Mouse (Mus musculus) heart, embryonic 11.5 days (tissue): Measurements from ENCODE around the gene 9230113P08Rik. TPM values are rescaled to one million over a fixed set of nuclear protein-coding genes. Genes with fewer than 3 reads are reported as not detected.
"Not testable (repeated sequence)": the region's sequence is repeated elsewhere in the genome, so short reads cannot be mapped to it uniquely, and the experiment has no call there.

Experiments used
- ATAC-seq: fragments of 200-750 bp; cut with Nextera tagmentation; replicated peaks from 2 replicates; pipeline ENCODE4 v1.8.0; 2017; ENCODE audit warnings: moderate library complexity; ENCODE audit not compliant: insufficient number of reproducible peaks, low FRiP score, low TSS enrichment
- H3K27ac ChIP-seq: fragments of 300-500 bp; sonication (generic); 2 replicates; pipeline ENCODE4 v1.5.1; 2014; ENCODE audit warnings: mild to moderate bottlenecking, low read depth, low read length
- H3K27me3 ChIP-seq: fragments of 300-500 bp; sonication (generic); 2 replicates; pipeline ENCODE4 v1.6.1; 2014; ENCODE audit warnings: mild to moderate bottlenecking, low read length, mixed read lengths; ENCODE audit not compliant: control insufficient read depth, insufficient read depth
- H3K36me3 ChIP-seq: fragments of 300-500 bp; sonication (generic); 2 replicates; pipeline ENCODE4 v1.6.1; 2014; ENCODE audit warnings: mild to moderate bottlenecking, low read length, moderate library complexity, mixed read lengths; ENCODE audit not compliant: control insufficient read depth, insufficient read depth
- H3K4me1 ChIP-seq: fragments of 300-500 bp; sonication (generic); 2 replicates; pipeline ENCODE4 v1.6.1; 2014; ENCODE audit warnings: low read length; ENCODE audit not compliant: control insufficient read depth, insufficient read depth
- H3K4me2 ChIP-seq: fragments of 300-500 bp; sonication (generic); 2 replicates; pipeline ENCODE4 v1.6.1; 2014; ENCODE audit warnings: mild to moderate bottlenecking, moderate library complexity
- H3K4me3 ChIP-seq: fragments of 300-500 bp; sonication (generic); 2 replicates; pipeline ENCODE4 v1.5.1; 2014; ENCODE audit warnings: low read depth, low read length
- H3K9ac ChIP-seq: fragments of 300-500 bp; sonication (generic); 2 replicates; pipeline ENCODE4 v1.6.1; 2014; ENCODE audit warnings: mild to moderate bottlenecking, low read depth, low read length, moderate library complexity
- H3K9me3 ChIP-seq: fragments of 300-500 bp; sonication (generic); replicated peaks from 2 replicates; pipeline ENCODE4 v1.6.1; 2016; ENCODE audit warnings: low read length; ENCODE audit not compliant: control insufficient read depth
- WGBS: fragments of 180-500 bp; shearing (Covaris S2); extraction: QIAGEN DNeasy Blood & Tissue Kit; methylation state at CpG from one replicate; pipeline ENCODE4 v1.1.7; 2014; ENCODE audit not compliant: insufficient replicate concordance; 5-methylcytosine and 5-hydroxymethylcytosine counted together
- polyA plus RNA-seq: library from polyadenylated mRNA; unstranded; fragments of >200 nt; fragmentation: Nextera tagmentation; extraction: Ambion mirVana; gene quantifications from 2 replicates; pipeline ENCODE4 v1.2.1, GENCODE M21; 2014

Gene 9230113P08Rik
- polyA plus RNA-seq, result not detected in 2 replicates

GRCm38 (mm10) chr9:35908123-35908522 lies at the start of gene 9230113P08Rik:
Gene 9230113P08Rik (plus strand): TSS chr9:35908423.
- not testable (repeated sequence) for H3K9ac ChIP-seq, H3K36me3 ChIP-seq, H3K27ac ChIP-seq, H3K4me3 ChIP-seq, H3K4me2 ChIP-seq, H3K9me3 ChIP-seq, H3K4me1 ChIP-seq, H3K27me3 ChIP-seq, ATAC-seq

- not testable (repeated sequence) for H3K4me1 ChIP-seq, H3K27me3 ChIP-seq, H3K9ac ChIP-seq, H3K36me3 ChIP-seq, H3K27ac ChIP-seq, H3K4me3 ChIP-seq, H3K9me3 ChIP-seq, ATAC-seq, H3K4me2 ChIP-seq
- 78% methylated on average over 1 of the region's 1 CpGs for WGBS
Measured at GRCm38 (mm10) chr9:35893112-35893511, 15.1 kb upstream of the 9230113P08Rik start.

GRCm38 (mm10) chr9:35904494-35904893 lies 3.7 kb upstream of the 9230113P08Rik start:
- WGBS, result 75% methylated on average over 2 of the region's 2 CpGs

GRCm38 (mm10) chr9:35930817-35931216 lies 22.6 kb downstream of the 9230113P08Rik start:
- ATAC-seq, result no peak
- Histone ChIP-seq H3K9me3 (no peaks in the 10 kb centered on the region), H3K4me2 (no peak overlapping the region), H3K27me3 (no peaks in the 10 kb centered on the region), H3K36me3 (no peaks in the 10 kb centered on the region), H3K9ac (no peak overlapping the region), H3K4me1 (no peaks in the 10 kb centered on the region), H3K4me3 (no peak overlapping the region), H3K27ac (no peak overlapping the region)
- 66% methylated on average over 2 of the region's 2 CpGs for WGBS

More at GRCm38 (mm10) chr9:35904494-35904893, 3.7 kb upstream of the 9230113P08Rik start:
- H3K27ac ChIP-seq, result no peak overlapping the region
- H3K36me3 ChIP-seq, result no peaks in the 10 kb centered on the region
- H3K4me1 ChIP-seq, result no peaks in the 10 kb centered on the region
- H3K9me3 ChIP-seq, result 0 out of 2 replicates have a peak, but pooled peaks cover 2% of the 10 kb centered on the region
- ATAC-seq, result no peak
- H3K9ac ChIP-seq, result no peak overlapping the region
- H3K27me3 ChIP-seq, result no peaks in the 10 kb centered on the region
- no peak overlapping the region for H3K4me2 ChIP-seq
- H3K4me3 ChIP-seq, result no peak overlapping the region

Other genes with a start within 250 kb of the 9230113P08Rik start
- gene Pate1, start 221.0 kb upstream of the 9230113P08Rik start, polyA plus RNA-seq, result not detected in 2 replicates
- gene Gm17677, start 167.4 kb upstream of the 9230113P08Rik start, polyA plus RNA-seq, result not detected in 2 replicates
- gene Gm17727, start 130.3 kb upstream of the 9230113P08Rik start, polyA plus RNA-seq, result not detected in 2 replicates
- not detected in 2 replicates for gene Gm27235, start 118.3 kb upstream of the 9230113P08Rik start, polyA plus RNA-seq
- not detected in 2 replicates for gene D730048I06Rik, start 118.3 kb upstream of the 9230113P08Rik start, polyA plus RNA-seq
- not detected in 2 replicates for gene 9230110F15Rik, start 64.3 kb upstream of the 9230113P08Rik start, polyA plus RNA-seq
- not detected in 2 replicates for gene Gm5916, start 220.4 kb downstream of the 9230113P08Rik start, polyA plus RNA-seq